Mouse (Mus musculus): ENCODE data around the gene Sfrp4. TPM values are rescaled to one million over a fixed set of nuclear protein-coding genes. Genes with fewer than 3 reads are reported as not detected.

Sfrp4 gene
- polyA plus RNA-seq, 1 experiment from 2014 or later: 0.08 TPM

GRCm38 (mm10) chr13:19623228-19623905 lies 463 bp downstream of the Sfrp4 start:
- whole genome bisulfite sequencing: 24% methylated on average over 30 of the region's 30 CpGs
- H3K4me1 ChIP-seq (ENCODE audit: control insufficient read depth, insufficient read depth, low read length): peaks cover 4% of the 10 kb centered on the region; the same call in 1 of the 2 replicates
- H3K4me3 ChIP-seq (ENCODE audit: low read depth, low read length): peak overlapping the region; percentile 36
- no peak for ATAC-seq (ENCODE audit: insufficient number of reproducible peaks, low FRiP score, low TSS enrichment, low read depth)
- H3K4me2 ChIP-seq (ENCODE audit: low read depth, severe bottlenecking): peak overlapping the region; percentile 74
- H3K27ac ChIP-seq (replicated peaks; ENCODE audit: low read depth, low read length): no peak overlapping the region
- peaks cover 9% of the 10 kb centered on the region for H3K27me3 ChIP-seq (ENCODE audit: control insufficient read depth, insufficient read depth, low read length)
- peak overlapping the region; percentile 43 for H3K9ac ChIP-seq (ENCODE audit: low read length)
- H3K36me3 ChIP-seq (ENCODE audit: control insufficient read depth, insufficient read depth, low read length): no peaks in the 10 kb centered on the region
- DNase-seq (ENCODE audit: low spot score): peak; percentile 36
- H3K9me3 ChIP-seq (ENCODE audit: control insufficient read depth, low read length): no peaks in the 10 kb centered on the region

GRCm38 (mm10) chr13:19624632-19625320 lies 1.9 kb downstream of the Sfrp4 start:
- Histone ChIP-seq H3K9me3 (ENCODE audit: control insufficient read depth, low read length) (no peaks in the 10 kb centered on the region), H3K4me1 (ENCODE audit: control insufficient read depth, insufficient read depth, low read length) (peaks cover 4% of the 10 kb centered on the region; the same call in 1 of the 2 replicates), H3K27ac (replicated peaks; ENCODE audit: low read depth, low read length) (no peak overlapping the region), H3K4me3 (ENCODE audit: low read depth, low read length) (no peak overlapping the region), H3K36me3 (ENCODE audit: control insufficient read depth, insufficient read depth, low read length) (no peaks in the 10 kb centered on the region), H3K4me2 (ENCODE audit: low read depth, severe bottlenecking) (no peak overlapping the region), H3K9ac (ENCODE audit: low read length) (no peak overlapping the region), H3K27me3 (ENCODE audit: control insufficient read depth, insufficient read depth, low read length) (peaks cover 9% of the 10 kb centered on the region)
- WGBS: 83% methylated on average over 11 of the region's 11 CpGs
- DNase-seq (ENCODE audit: low spot score): no peak
- ATAC-seq (ENCODE audit: insufficient number of reproducible peaks, low FRiP score, low TSS enrichment, low read depth): no peak

DNA sequence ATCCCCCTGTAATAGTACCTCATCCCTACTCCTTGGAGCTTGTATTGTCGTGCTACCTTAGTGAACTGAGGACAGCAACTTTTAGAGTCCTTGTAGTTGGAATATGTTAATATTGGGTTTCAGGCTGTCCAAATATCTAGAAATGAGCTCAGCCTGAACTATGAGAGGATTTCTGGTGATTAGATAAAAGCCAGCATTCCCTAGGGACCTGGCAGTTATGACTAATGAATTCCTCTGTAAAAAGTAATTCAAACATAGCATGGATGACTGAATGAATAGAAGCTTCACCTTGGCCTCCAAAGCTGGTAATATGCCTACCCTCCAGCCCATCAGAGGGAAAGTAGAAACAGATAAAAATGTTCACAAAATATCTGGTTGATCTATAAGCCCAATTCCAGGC lies 3.6 kb downstream of the Sfrp4 start:
- Histone ChIP-seq H3K36me3 (ENCODE audit: control insufficient read depth, insufficient read depth, low read length) (no peaks in the 10 kb centered on the region), H3K4me1 (ENCODE audit: control insufficient read depth, insufficient read depth, low read length) (peaks cover 4% of the 10 kb centered on the region; the same call in 1 of the 2 replicates), H3K9me3 (ENCODE audit: control insufficient read depth, low read length) (no peaks in the 10 kb centered on the region), H3K27ac (replicated peaks; ENCODE audit: low read depth, low read length) (no peak overlapping the region), H3K27me3 (ENCODE audit: control insufficient read depth, insufficient read depth, low read length) (peaks cover 9% of the 10 kb centered on the region), H3K4me2 (ENCODE audit: low read depth, severe bottlenecking) (no peak overlapping the region), H3K9ac (ENCODE audit: low read length) (no peak overlapping the region), H3K4me3 (ENCODE audit: low read depth, low read length) (no peak overlapping the region)
- ATAC-seq (ENCODE audit: insufficient number of reproducible peaks, low FRiP score, low TSS enrichment, low read depth) (no peak), DNase-seq (ENCODE audit: low spot score) (no peak)
- 78% methylated on average over 1 of the region's 1 CpGs for WGBS

DNA sequence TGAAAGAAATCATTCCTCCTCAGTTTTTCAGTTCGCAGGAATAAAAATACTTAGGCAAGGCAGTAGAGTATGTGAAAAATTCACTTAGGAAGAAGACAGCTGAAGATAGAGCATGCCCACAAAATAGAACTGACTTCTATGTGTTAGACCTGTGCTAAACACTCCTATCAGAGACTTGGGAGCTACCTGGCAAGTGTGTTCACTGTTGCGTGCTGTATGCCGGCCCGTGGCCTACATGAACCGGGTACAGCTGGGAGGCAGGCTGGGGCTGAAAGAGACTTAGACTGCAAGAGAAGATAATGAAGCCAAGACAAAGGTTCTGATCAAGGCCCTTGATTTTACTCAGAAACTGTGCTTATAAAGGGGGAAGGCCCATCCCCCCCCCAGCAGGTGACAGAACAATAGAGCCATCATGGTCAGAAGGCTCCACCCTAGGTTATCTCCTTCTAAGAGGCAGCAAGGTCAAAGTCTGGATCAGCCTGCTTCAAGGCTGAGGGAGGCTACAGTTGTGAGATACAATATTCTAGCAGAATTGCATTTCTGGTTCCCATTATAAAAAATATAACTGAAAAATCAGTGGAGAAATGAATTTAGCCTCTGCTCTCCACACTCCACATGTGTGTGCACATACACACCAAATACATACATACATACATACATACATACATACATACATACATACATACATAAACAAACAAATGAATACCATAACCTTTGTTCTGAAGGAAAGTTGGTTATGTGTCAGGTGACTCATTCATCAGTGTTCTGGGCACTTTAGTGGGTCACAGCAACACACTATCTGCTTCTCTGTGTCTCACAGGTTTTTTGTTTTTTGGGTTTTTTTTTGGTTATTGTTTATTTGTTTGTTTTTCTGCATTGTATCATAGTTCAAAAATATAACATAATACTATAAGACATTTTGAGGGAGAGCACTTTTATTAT lies 8.1 kb downstream of the Sfrp4 start:
- Histone ChIP-seq H3K4me2 (ENCODE audit: low read depth, severe bottlenecking) (no peak overlapping the region), H3K27me3 (ENCODE audit: control insufficient read depth, insufficient read depth, low read length) (no peaks in the 10 kb centered on the region), H3K9ac (ENCODE audit: low read length) (no peak overlapping the region), H3K4me3 (ENCODE audit: low read depth, low read length) (no peak overlapping the region), H3K4me1 (ENCODE audit: control insufficient read depth, insufficient read depth, low read length) (no peaks in the 10 kb centered on the region), H3K36me3 (ENCODE audit: control insufficient read depth, insufficient read depth, low read length) (no peaks in the 10 kb centered on the region), H3K27ac (replicated peaks; ENCODE audit: low read depth, low read length) (no peak overlapping the region), H3K9me3 (ENCODE audit: control insufficient read depth, low read length) (no peaks in the 10 kb centered on the region)
- DNase-seq (ENCODE audit: low spot score) (no peak), ATAC-seq (ENCODE audit: insufficient number of reproducible peaks, low FRiP score, low TSS enrichment, low read depth) (no peak)
- WGBS: 92% methylated on average over 5 of the region's 5 CpGs

- no peaks in the 10 kb centered on the region for H3K36me3 ChIP-seq (ENCODE audit: control insufficient read depth, insufficient read depth, low read length)
- no peaks in the 10 kb centered on the region for H3K4me1 ChIP-seq (ENCODE audit: control insufficient read depth, insufficient read depth, low read length)
- 77% methylated on average over 4 of the region's 4 CpGs for WGBS
- no peak for DNase-seq (ENCODE audit: low spot score)
- H3K27me3 ChIP-seq (ENCODE audit: control insufficient read depth, insufficient read depth, low read length): no peaks in the 10 kb centered on the region
- no peaks in the 10 kb centered on the region for H3K9me3 ChIP-seq (ENCODE audit: control insufficient read depth, low read length)
- H3K4me3 ChIP-seq (ENCODE audit: low read depth, low read length): no peak overlapping the region
- H3K27ac ChIP-seq (replicated peaks; ENCODE audit: low read depth, low read length): no peak overlapping the region
- no peak for ATAC-seq (ENCODE audit: insufficient number of reproducible peaks, low FRiP score, low TSS enrichment, low read depth)
- no peak overlapping the region for H3K4me2 ChIP-seq (ENCODE audit: low read depth, severe bottlenecking)
- H3K9ac ChIP-seq (ENCODE audit: low read length): no peak overlapping the region
Observed at GRCm38 (mm10) chr13:19636131-19636530, 13.2 kb downstream of the Sfrp4 start.

DNA sequence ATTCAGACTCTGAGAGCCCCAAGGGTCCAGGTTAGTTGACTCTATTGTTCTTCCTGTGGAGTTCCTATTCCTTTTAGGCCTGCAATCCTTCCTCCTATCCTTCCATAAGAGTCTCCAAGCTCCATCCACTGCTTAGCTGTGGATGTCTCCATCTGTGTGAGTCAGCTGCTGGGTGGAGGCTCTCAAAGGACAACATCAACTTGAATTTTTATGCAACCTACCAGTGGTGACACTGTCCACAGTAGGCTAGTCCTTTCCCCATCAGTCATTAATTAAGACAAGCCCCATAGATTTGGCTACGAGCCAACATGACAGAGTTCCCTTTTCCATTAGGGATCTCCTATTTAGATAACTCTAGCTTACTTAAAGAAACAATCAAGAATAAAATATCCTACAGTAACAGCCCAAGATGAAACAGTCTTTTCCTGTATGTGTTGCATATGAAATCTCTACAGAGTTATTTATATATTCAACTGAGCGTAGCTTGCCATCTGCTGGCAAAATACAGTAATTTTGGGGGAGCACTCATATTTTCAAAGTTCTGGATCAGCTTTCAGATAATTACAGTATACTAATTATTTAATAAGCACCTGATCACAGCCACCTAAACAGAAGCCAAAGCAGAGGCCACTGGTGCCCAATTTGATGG lies 17.4 kb downstream of the Sfrp4 start:
- no peak for DNase-seq (ENCODE audit: low spot score)
- Histone ChIP-seq H3K4me1 (ENCODE audit: control insufficient read depth, insufficient read depth, low read length) (no peaks in the 10 kb centered on the region), H3K27me3 (ENCODE audit: control insufficient read depth, insufficient read depth, low read length) (no peaks in the 10 kb centered on the region), H3K9ac (ENCODE audit: low read length) (no peak overlapping the region), H3K27ac (replicated peaks; ENCODE audit: low read depth, low read length) (no peak overlapping the region), H3K9me3 (ENCODE audit: control insufficient read depth, low read length) (no peaks in the 10 kb centered on the region), H3K4me2 (ENCODE audit: low read depth, severe bottlenecking) (no peak overlapping the region), H3K36me3 (ENCODE audit: control insufficient read depth, insufficient read depth, low read length) (no peaks in the 10 kb centered on the region), H3K4me3 (ENCODE audit: low read depth, low read length) (no peak overlapping the region)
- 88% methylated on average over 2 of the region's 2 CpGs for WGBS
- no peak for ATAC-seq (ENCODE audit: insufficient number of reproducible peaks, low FRiP score, low TSS enrichment, low read depth)

DNA sequence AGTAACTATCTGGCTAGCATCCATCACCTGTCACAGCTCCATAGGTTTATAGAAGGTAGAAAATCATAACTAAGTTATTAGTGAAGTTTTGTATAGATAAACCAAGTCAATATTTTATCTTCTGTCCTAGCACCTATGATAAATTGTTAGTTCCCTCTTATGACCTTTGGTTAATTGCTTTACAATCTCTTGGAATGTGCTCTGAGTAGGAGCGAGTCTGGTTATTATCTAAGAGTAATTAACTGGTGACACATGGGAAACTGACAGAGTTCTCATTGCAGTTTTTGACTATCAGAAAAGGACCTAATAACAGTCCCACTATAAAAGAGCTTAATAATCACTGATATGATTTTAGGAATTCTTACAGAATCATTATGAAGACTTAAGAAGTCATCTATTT lies 20.6 kb downstream of the Sfrp4 start:
- Histone ChIP-seq H3K4me2 (ENCODE audit: low read depth, severe bottlenecking) (no peak overlapping the region), H3K9me3 (ENCODE audit: control insufficient read depth, low read length) (no peaks in the 10 kb centered on the region), H3K27ac (replicated peaks; ENCODE audit: low read depth, low read length) (no peak overlapping the region), H3K4me1 (ENCODE audit: control insufficient read depth, insufficient read depth, low read length) (no peaks in the 10 kb centered on the region), H3K36me3 (ENCODE audit: control insufficient read depth, insufficient read depth, low read length) (no peaks in the 10 kb centered on the region), H3K9ac (ENCODE audit: low read length) (no peak overlapping the region), H3K4me3 (ENCODE audit: low read depth, low read length) (no peak overlapping the region), H3K27me3 (ENCODE audit: control insufficient read depth, insufficient read depth, low read length) (no peaks in the 10 kb centered on the region)
- 20% methylated on average over 1 of the region's 1 CpGs for WGBS
- no peak for ATAC-seq (ENCODE audit: insufficient number of reproducible peaks, low FRiP score, low TSS enrichment, low read depth)
- no peak for DNase-seq (ENCODE audit: low spot score)

DNA sequence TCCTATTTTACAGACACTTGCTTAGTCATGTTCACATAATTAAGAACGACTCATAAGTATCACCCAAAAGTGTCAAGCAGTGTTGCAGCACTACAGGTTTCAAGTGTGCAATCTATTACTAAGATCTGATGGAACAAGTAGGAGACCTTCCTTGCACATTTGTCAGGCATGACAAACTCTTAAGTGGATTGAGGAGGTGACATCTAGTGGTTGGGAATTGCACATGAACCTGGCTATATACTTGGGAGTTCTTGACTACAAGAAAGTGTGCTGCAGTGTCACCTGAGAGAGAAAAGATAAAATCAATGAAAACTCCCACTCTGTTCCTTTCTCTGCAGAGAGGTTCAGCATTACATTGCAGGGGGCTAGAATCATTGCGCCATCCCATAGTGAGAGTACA lies 21.3 kb downstream of the Sfrp4 start:
- ATAC-seq (ENCODE audit: insufficient number of reproducible peaks, low FRiP score, low TSS enrichment, low read depth) (no peak), DNase-seq (ENCODE audit: low spot score) (no peak)
- H3K36me3 ChIP-seq (ENCODE audit: control insufficient read depth, insufficient read depth, low read length): no peaks in the 10 kb centered on the region
- H3K9me3 ChIP-seq (ENCODE audit: control insufficient read depth, low read length): no peaks in the 10 kb centered on the region
- H3K27me3 ChIP-seq (ENCODE audit: control insufficient read depth, insufficient read depth, low read length): no peaks in the 10 kb centered on the region
- H3K4me3 ChIP-seq (ENCODE audit: low read depth, low read length): no peak overlapping the region
- no peak overlapping the region for H3K4me2 ChIP-seq (ENCODE audit: low read depth, severe bottlenecking)
- H3K27ac ChIP-seq (replicated peaks; ENCODE audit: low read depth, low read length): no peak overlapping the region
- no peak overlapping the region for H3K9ac ChIP-seq (ENCODE audit: low read length)
- WGBS: 64% methylated on average over 2 of the region's 2 CpGs
- H3K4me1 ChIP-seq (ENCODE audit: control insufficient read depth, insufficient read depth, low read length): no peaks in the 10 kb centered on the region

Data from limb, embryonic 11.5 days (tissue).